In the genomic region with DNA sequence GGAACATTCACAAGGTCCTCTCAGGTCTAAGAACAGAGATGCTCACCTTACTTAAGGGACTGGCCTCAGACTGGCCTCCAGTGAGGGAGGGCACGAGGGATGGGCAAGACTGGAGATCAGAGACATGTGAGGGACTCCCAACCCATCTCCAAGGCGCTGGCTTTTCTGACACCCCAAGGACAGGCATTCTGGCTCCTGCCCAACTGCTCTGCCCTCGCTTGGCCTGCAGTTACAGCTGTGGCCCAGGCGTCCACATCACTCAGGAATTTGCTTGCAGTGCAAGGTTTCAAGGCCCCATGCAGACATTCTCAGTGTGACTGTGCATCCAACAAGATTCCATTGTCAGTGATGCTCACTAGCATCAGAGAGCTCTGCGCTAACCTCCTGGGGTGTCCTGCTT, we compare ENCODE assay signal across 8 mouse cellular contexts. TPM values are rescaled to one million over a fixed set of nuclear protein-coding genes. Genes with fewer than 3 reads are reported as not detected.
"Had no signal": no experiment of that assay in that cellular context is flagged by ENCODE, and none has a peak within 500 bp of the region (broad histone marks: within the 10 kb centered on the region; RNA-seq: fewer than 3 reads in every experiment).

No protein-coding gene starts in this region.

- DNase-seq: kidney, adult 8-10 months; kidney, postnatal 25 days; left cerebral cortex, postnatal 4 days; lung, adult 18-20 months; right cerebral cortex, adult 18-20 months; right cerebral cortex, postnatal 25 days; thymus, postnatal 36 days had no signal

RNA-seq across cellular contexts. Expression of a gene that starts 7.7 kb away (rescaled TPM):
- total RNA-seq: megakaryocyte-erythroid progenitor cell, adult 5-6 weeks had no signal
